Comparison of ENCODE assay signal across 9 mouse cellular contexts in genomic region chr9:41581741-41582140, GRCm38 (mm10).
DNase-seq lines count a peak whose midpoint lies in the region; ATAC-seq lines count a peak whose summit lies in the region.
"Had no signal": no experiment of that assay in that cellular context is flagged by ENCODE, and none has a peak within 500 bp of the region (broad histone marks: within the 10 kb centered on the region; RNA-seq: fewer than 3 reads in every experiment).

No protein-coding gene starts in this region.

- H3K4me1 ChIP-seq in neural tube, embryonic 11.5 days (ENCODE audit: control insufficient read depth, insufficient read depth, low read length): peaks cover 8% of the 10 kb centered on the region
- H3K4me1 ChIP-seq in limb, embryonic 11.5 days (ENCODE audit: control insufficient read depth, insufficient read depth, low read length): peaks cover 9% of the 10 kb centered on the region
- H3K4me1 ChIP-seq in stomach, embryonic 14.5 days (ENCODE audit: control insufficient read depth, insufficient read depth, low read length): peaks cover 6% of the 10 kb centered on the region; the same call in 1 of the 2 replicates
- H3K4me1 ChIP-seq: liver, embryonic 15.5 days had no signal

- H3K9me3 ChIP-seq in neural tube, embryonic 11.5 days (ENCODE audit: control insufficient read depth, low read length): no peaks in the 10 kb centered on the region
- H3K9me3 ChIP-seq in limb, embryonic 11.5 days (ENCODE audit: control insufficient read depth, low read length): no peaks in the 10 kb centered on the region
- H3K9me3 ChIP-seq in stomach, embryonic 14.5 days (ENCODE audit: control insufficient read depth, low read depth, low read length): no peaks in the 10 kb centered on the region
- H3K9me3 ChIP-seq: liver, embryonic 15.5 days had no signal

- H3K27ac ChIP-seq in neural tube, embryonic 11.5 days (ENCODE audit: low read depth, low read length): peak overlapping the region; percentile 86
- H3K27ac ChIP-seq in limb, embryonic 11.5 days (replicated peaks; ENCODE audit: low read depth, low read length): peak overlapping the region; percentile 97
- H3K27ac ChIP-seq in stomach, embryonic 14.5 days (ENCODE audit: low read length): peak overlapping the region; percentile 93
- H3K27ac ChIP-seq: liver, embryonic 15.5 days had no signal

- H3K4me2 ChIP-seq in neural tube, embryonic 11.5 days (ENCODE audit: low read depth): peak overlapping the region; percentile 40
- peak overlapping the region; percentile 50 for H3K4me2 ChIP-seq in limb, embryonic 11.5 days (ENCODE audit: low read depth, severe bottlenecking)
- H3K4me2 ChIP-seq in stomach, embryonic 14.5 days (replicated peaks; ENCODE audit: low read depth, low read length): peak overlapping the region; percentile 44

- H3K9ac ChIP-seq in neural tube, embryonic 11.5 days (ENCODE audit: low read length): peak overlapping the region; percentile 65
- peak overlapping the region; percentile 94 for H3K9ac ChIP-seq in limb, embryonic 11.5 days (ENCODE audit: low read length)
- peak overlapping the region; percentile 84 for H3K9ac ChIP-seq in stomach, embryonic 14.5 days (replicated peaks; ENCODE audit: low read depth, low read length)
- H3K9ac ChIP-seq: liver, embryonic 15.5 days had no signal

- no peaks in the 10 kb centered on the region for H3K36me3 ChIP-seq in neural tube, embryonic 11.5 days (ENCODE audit: control insufficient read depth, insufficient read depth, low read length)
- H3K36me3 ChIP-seq in limb, embryonic 11.5 days (ENCODE audit: control insufficient read depth, insufficient read depth, low read length): no peaks in the 10 kb centered on the region
- H3K36me3 ChIP-seq in stomach, embryonic 14.5 days (ENCODE audit: control insufficient read depth, insufficient read depth, low read length): peaks cover 5% of the 10 kb centered on the region; the same call in 1 of the 2 replicates
- H3K36me3 ChIP-seq: liver, embryonic 15.5 days had no signal

- no peaks in the 10 kb centered on the region for H3K27me3 ChIP-seq in neural tube, embryonic 11.5 days (ENCODE audit: control insufficient read depth, insufficient read depth, low read length)
- H3K27me3 ChIP-seq in limb, embryonic 11.5 days (ENCODE audit: control insufficient read depth, insufficient read depth, low read length): no peaks in the 10 kb centered on the region
- H3K27me3 ChIP-seq in stomach, embryonic 14.5 days (ENCODE audit: control insufficient read depth, insufficient read depth, low read length): no peaks in the 10 kb centered on the region

- H3K4me3 ChIP-seq in neural tube, embryonic 11.5 days (ENCODE audit: low read depth, low read length): peak overlapping the region; percentile 45
- H3K4me3 ChIP-seq in limb, embryonic 11.5 days (ENCODE audit: low read depth, low read length): peak overlapping the region; percentile 65
- H3K4me3 ChIP-seq in stomach, embryonic 14.5 days (ENCODE audit: low read depth, low read length): peak overlapping the region; percentile 78

- 23% methylated on average over 9 of the region's 9 CpGs for WGBS in neural tube, embryonic 11.5 days
- WGBS in limb, embryonic 11.5 days: 10% methylated on average over 9 of the region's 9 CpGs
- WGBS in stomach, embryonic 14.5 days: 6% methylated on average over 9 of the region's 9 CpGs

- no peak for ATAC-seq in neural tube, embryonic 11.5 days (ENCODE audit: insufficient read depth, low FRiP score, low TSS enrichment)
- ATAC-seq in limb, embryonic 11.5 days (ENCODE audit: insufficient number of reproducible peaks, low FRiP score, low TSS enrichment, low read depth): no peak
- ATAC-seq in stomach, embryonic 14.5 days (ENCODE audit: insufficient number of reproducible peaks, insufficient read depth, low FRiP score, low read depth): no peak

- DNase-seq in adrenal gland, adult (ENCODE audit: inconsistent age in 2 of 2, low spot score in 1 of 2): peak; percentile 8 to 39
- DNase-seq in adrenal gland, adult 18-20 months (ENCODE audit: low spot score in 2 of 2): no peak
- DNase-seq in neural tube, embryonic 11.5 days (ENCODE audit: low spot score): no peak
- no peak for DNase-seq in neural tube, embryonic 10.5 days (ENCODE audit: extremely low spot score, low spot score)
- DNase-seq in limb, embryonic 11.5 days (ENCODE audit: low spot score): no peak
- no peak for DNase-seq in urinary bladder, postnatal 14 days (ENCODE audit: low spot score)
- DNase-seq in ovary, postnatal 36 days (ENCODE audit: low spot score): no peak

Comparison
In these comparisons a context has a peak if more than half of its experiments do, and no peak if none do; other contexts are left out.
1. DNase-seq: peak in adrenal gland, adult (2 of 2); none in adrenal gland, adult 18-20 months (0 of 2), neural tube, embryonic 11.5 days (single experiment), neural tube, embryonic 10.5 days (single experiment), limb, embryonic 11.5 days (single experiment), urinary bladder, postnatal 14 days (single experiment) and ovary, postnatal 36 days (single experiment).
2. Peak in every context shown above with its lines, with median percentiles within 50 percentile points of each other: H3K27ac ChIP-seq, H3K4me2 ChIP-seq, H3K4me3 ChIP-seq and H3K9ac ChIP-seq.